Mouse (Mus musculus) liver, adult 10 weeks (tissue): ENCODE measurements around the gene Magea1. TPM values are rescaled to one million over a fixed set of nuclear protein-coding genes. Genes with fewer than 3 reads are reported as not detected.

Experiments used
- polyA plus RNA-seq: library from polyadenylated mRNA; stranded (reverse); fragments of 350-450 nt; fragmentation: Illumina TruSeq; extraction: RNeasy Lipid Tissue Mini Kit (QIAGEN cat#74804); gene quantifications from one replicate; pipeline ENCODE4 v1.2.3, GENCODE M21; 2014; ENCODE audit warnings: low read depth, low replicate concordance

The Magea1 gene
- polyA plus RNA-seq: not detected

GRCm38 (mm10) chrX:155089693-155090092 lies at the start of gene Magea1:
TSS of gene Magea1 (minus strand) at chrX:155089793.

GRCm38 (mm10) chrX:155128312-155128711 lies 38.7 kb upstream of the Magea1 start, which contains the start of gene Cldn34b2:
TSS of gene Cldn34b2 (minus strand) at chrX:155128412.

GRCm38 (mm10) chrX:155093566-155093965 lies 4.0 kb upstream of the Magea1 start, which contains the start of gene Magea2:
TSS of gene Magea2 (minus strand) at chrX:155093666.

GRCm38 (mm10) chrX:155063045-155063444 lies 26.5 kb downstream of the Magea1 start, which contains the start of gene Magea5:
TSS of gene Magea5 (minus strand) at chrX:155063145.

Other genes with a start within 250 kb of the Magea1 start
- not detected for gene Cldn34b1, start 199.5 kb downstream of the Magea1 start, polyA plus RNA-seq
- gene Magea6, start 153.8 kb downstream of the Magea1 start, polyA plus RNA-seq: not detected
- gene Magea3, start 140.3 kb downstream of the Magea1 start, polyA plus RNA-seq: not detected
- gene Magea8, start 93.9 kb downstream of the Magea1 start, polyA plus RNA-seq: not detected
- gene Magea5, start 26.6 kb downstream of the Magea1 start, polyA plus RNA-seq: not detected
- gene Magea2, start 3.9 kb upstream of the Magea1 start, polyA plus RNA-seq: not detected
- not detected for gene Cldn34b2, start 38.6 kb upstream of the Magea1 start, polyA plus RNA-seq
- 218 TPM for gene Sat1, start 126.7 kb upstream of the Magea1 start, polyA plus RNA-seq
- gene Acot9, start 172.7 kb upstream of the Magea1 start, polyA plus RNA-seq: 14.6 TPM